Comparison of ENCODE assay signal across 15 mouse cellular contexts in the genomic region with DNA sequence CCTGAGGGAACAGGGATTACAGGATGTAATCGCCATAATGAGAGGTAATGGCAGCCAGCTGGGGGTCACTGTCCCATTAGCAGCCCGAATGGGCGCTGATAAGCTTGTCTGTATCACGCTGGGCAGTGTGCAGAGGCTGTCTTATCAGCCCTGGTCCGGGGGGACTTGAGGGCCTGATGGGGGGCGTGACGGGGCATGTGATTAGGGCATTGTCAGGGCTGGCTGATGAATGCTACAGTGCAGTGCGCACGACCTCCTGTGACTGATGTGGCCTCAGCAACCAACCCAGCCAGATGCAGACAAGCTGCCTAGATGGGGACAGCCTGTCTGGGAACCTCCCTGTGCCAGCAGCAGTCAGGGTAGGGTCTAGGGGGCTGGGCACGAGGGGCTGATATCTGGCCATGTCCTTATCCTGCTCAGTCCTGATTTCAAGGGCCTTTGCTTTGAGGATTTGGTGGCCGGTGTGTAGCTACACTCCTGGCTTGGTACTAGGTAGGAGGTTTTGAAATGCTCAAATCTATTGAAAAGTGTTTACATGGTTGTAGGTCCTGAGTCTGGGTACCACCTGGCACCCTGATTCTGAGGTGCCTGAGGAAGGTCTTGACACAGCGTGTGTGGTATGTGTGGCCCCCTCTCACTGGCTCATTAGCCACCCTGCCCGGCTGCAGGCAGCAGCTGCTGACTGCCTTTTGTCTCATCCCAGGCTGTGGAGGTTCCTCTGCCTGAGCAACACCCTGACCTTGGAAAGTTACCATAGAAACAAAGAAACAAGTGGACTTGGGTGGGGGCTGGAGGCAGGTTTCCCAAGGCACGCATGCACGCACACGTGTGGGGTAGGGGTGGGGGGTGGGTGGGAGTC. TPM values are rescaled to one million over a fixed set of nuclear protein-coding genes. Genes with fewer than 3 reads are reported as not detected.
DNase-seq lines count a peak whose midpoint lies in the region; ATAC-seq lines count a peak whose summit lies in the region.
"Had no signal": no experiment of that assay in that cellular context is flagged by ENCODE, and none has a peak within 500 bp of the region (broad histone marks: within the 10 kb centered on the region; RNA-seq: fewer than 3 reads in every experiment).

No protein-coding gene starts in this region.

- H3K27ac ChIP-seq in kidney, embryonic 16.5 days (ENCODE audit: low read length): no peak overlapping the region
- no peak overlapping the region for H3K27ac ChIP-seq in embryonic facial prominence, embryonic 12.5 days
- no peak overlapping the region for H3K27ac ChIP-seq in intestine, embryonic 16.5 days (ENCODE audit: low read length)
- peak overlapping the region; percentile 29 for H3K27ac ChIP-seq in neural tube, embryonic 13.5 days (replicated peaks)

- H3K4me1 ChIP-seq in kidney, embryonic 16.5 days (ENCODE audit: insufficient read depth, low read length): peaks cover 3% of the 10 kb centered on the region; the same call in 1 of the 2 replicates
- peaks cover 17% of the 10 kb centered on the region for H3K4me1 ChIP-seq in embryonic facial prominence, embryonic 12.5 days
- H3K4me1 ChIP-seq in intestine, embryonic 16.5 days (ENCODE audit: control insufficient read depth, insufficient read depth, low read length): peaks cover 18% of the 10 kb centered on the region
- peaks cover 74% of the 10 kb centered on the region for H3K4me1 ChIP-seq in neural tube, embryonic 13.5 days (replicated peaks)

- no peak for DNase-seq in kidney, postnatal 4 days
- no peak for DNase-seq in gastrocnemius, postnatal 4 days (ENCODE audit: low spot score in 2 of 2)
- DNase-seq in spleen, adult 12 weeks (ENCODE audit: low spot score): no peak
- DNase-seq: adrenal gland, postnatal 14 days; gastrocnemius, postnatal 10 days; layer of hippocampus, adult 9-11 months; lung, postnatal 14 days; thymus, postnatal 25 days had no signal

- WGBS in kidney, embryonic 16.5 days: 40% methylated on average over 16 of the region's 16 CpGs
- WGBS in embryonic facial prominence, embryonic 12.5 days: 30% methylated on average over 16 of the region's 16 CpGs
- 32% methylated on average over 16 of the region's 16 CpGs for WGBS in intestine, embryonic 16.5 days
- 17% methylated on average over 16 of the region's 16 CpGs for WGBS in neural tube, embryonic 13.5 days

- 0 out of 2 replicates have a peak, but pooled peaks have one; percentile 28 for ATAC-seq in kidney, embryonic 16.5 days (ENCODE audit: low FRiP score, low TSS enrichment)
- ATAC-seq in embryonic facial prominence, embryonic 12.5 days (ENCODE audit: insufficient number of reproducible peaks, insufficient read depth, low FRiP score, low TSS enrichment): peak; percentile 23
- ATAC-seq in intestine, embryonic 16.5 days: peak; percentile 68
- peak; percentile 21 for ATAC-seq in neural tube, embryonic 13.5 days (ENCODE audit: low read depth)
- ATAC-seq in granulocyte monocyte progenitor cell, adult 5-6 weeks (replicated peaks; ENCODE audit: poor library complexity, severe bottlenecking): no peak

- H3K36me3 ChIP-seq in kidney, embryonic 16.5 days (ENCODE audit: insufficient read depth, low read length): no peaks in the 10 kb centered on the region
- 0 out of 2 replicates have a peak, but pooled peaks cover 6% of the 10 kb centered on the region for H3K36me3 ChIP-seq in embryonic facial prominence, embryonic 12.5 days
- H3K36me3 ChIP-seq in intestine, embryonic 16.5 days (ENCODE audit: control insufficient read depth, insufficient read depth, low read length): no peaks in the 10 kb centered on the region
- no peaks in the 10 kb centered on the region for H3K36me3 ChIP-seq in neural tube, embryonic 13.5 days
- H3K36me3 ChIP-seq: G1E had no signal

- no peaks in the 10 kb centered on the region for H3K27me3 ChIP-seq in kidney, embryonic 16.5 days (ENCODE audit: insufficient read depth, low read length)
- no peaks in the 10 kb centered on the region for H3K27me3 ChIP-seq in embryonic facial prominence, embryonic 12.5 days
- H3K27me3 ChIP-seq in intestine, embryonic 16.5 days (replicated peaks; ENCODE audit: control insufficient read depth, insufficient read depth, low read length): no peaks in the 10 kb centered on the region
- H3K27me3 ChIP-seq in neural tube, embryonic 13.5 days: peaks cover 31% of the 10 kb centered on the region; the same call in 1 of the 2 replicates

- H3K4me3 ChIP-seq in kidney, embryonic 16.5 days (ENCODE audit: low read length): no peak overlapping the region
- no peak overlapping the region for H3K4me3 ChIP-seq in embryonic facial prominence, embryonic 12.5 days
- H3K4me3 ChIP-seq in intestine, embryonic 16.5 days (ENCODE audit: low read length): no peak overlapping the region
- no peak overlapping the region for H3K4me3 ChIP-seq in neural tube, embryonic 13.5 days

- no peaks in the 10 kb centered on the region for H3K9me3 ChIP-seq in kidney, embryonic 16.5 days (ENCODE audit: low read length)
- no peaks in the 10 kb centered on the region for H3K9me3 ChIP-seq in embryonic facial prominence, embryonic 12.5 days
- no peaks in the 10 kb centered on the region for H3K9me3 ChIP-seq in intestine, embryonic 16.5 days (ENCODE audit: control insufficient read depth, low read length)
- H3K9me3 ChIP-seq in neural tube, embryonic 13.5 days: no peaks in the 10 kb centered on the region
- H3K9me3 ChIP-seq: G1E had no signal

- H3K9ac ChIP-seq in kidney, embryonic 16.5 days (replicated peaks; ENCODE audit: low read length): no peak overlapping the region
- H3K9ac ChIP-seq in embryonic facial prominence, embryonic 12.5 days: no peak overlapping the region; the same call in 1 of the 2 replicates
- no peak overlapping the region for H3K9ac ChIP-seq in intestine, embryonic 16.5 days (ENCODE audit: low read depth, low read length)
- H3K9ac ChIP-seq in neural tube, embryonic 13.5 days: peak overlapping the region; percentile 38; the same call in 1 of the 2 replicates

- no peak overlapping the region for H3K4me2 ChIP-seq in kidney, embryonic 16.5 days (replicated peaks; ENCODE audit: low read depth, low read length)
- no peak overlapping the region for H3K4me2 ChIP-seq in embryonic facial prominence, embryonic 12.5 days (replicated peaks)
- H3K4me2 ChIP-seq in intestine, embryonic 16.5 days (ENCODE audit: low read depth, low read length): no peak overlapping the region
- no peak overlapping the region for H3K4me2 ChIP-seq in neural tube, embryonic 13.5 days

RNA-seq across cellular contexts. Expression of a gene that starts 18.2 kb away (rescaled TPM):
- polyA plus RNA-seq in kidney, embryonic 16.5 days (2015; fragmentation: Nextera tagmentation; extraction: Ambion mirVana): 3.8 and 4.4 TPM in 2 replicates
- polyA plus RNA-seq in embryonic facial prominence, embryonic 12.5 days (2016; fragmentation: Nextera tagmentation; extraction: Ambion mirVana): 5.0 and 5.6 TPM in 2 replicates
- polyA plus RNA-seq in intestine, embryonic 16.5 days (2015; fragmentation: Nextera tagmentation; extraction: Ambion mirVana): 1.9 and 2.4 TPM in 2 replicates
- 4.7 and 4.9 TPM in 2 replicates for polyA plus RNA-seq in neural tube, embryonic 13.5 days (2015; fragmentation: Nextera tagmentation; extraction: Ambion mirVana)
- total RNA-seq in gastrocnemius, postnatal 4 days (2021): 10 to 100 TPM; 14.5 to 15.8 TPM
- not detected in 2 replicates for total RNA-seq in granulocyte monocyte progenitor cell, adult 5-6 weeks (2014; fragmentation: Nextera tagmentation)
- not detected in 2 replicates for total RNA-seq in granulocyte monocyte progenitor cell, adult 5-6 weeks (2017)
- total RNA-seq: common myeloid progenitor, adult 5-6 weeks; G1E had no signal
- polyA plus RNA-seq: G1E had no signal

RNA-seq across cellular contexts. Expression of a gene that starts 57.7 kb away (rescaled TPM):
- 3.7 TPM in 2 replicates for polyA plus RNA-seq in kidney, embryonic 16.5 days (2015; fragmentation: Nextera tagmentation; extraction: Ambion mirVana)
- 1.3 and 1.5 TPM in 2 replicates for polyA plus RNA-seq in embryonic facial prominence, embryonic 12.5 days (2016; fragmentation: Nextera tagmentation; extraction: Ambion mirVana)
- 38.4 and 40.4 TPM in 2 replicates for polyA plus RNA-seq in intestine, embryonic 16.5 days (2015; fragmentation: Nextera tagmentation; extraction: Ambion mirVana)
- polyA plus RNA-seq in neural tube, embryonic 13.5 days (2015; fragmentation: Nextera tagmentation; extraction: Ambion mirVana): 0.25 and 0.29 TPM in 2 replicates
- under 1 TPM; 0.32 to 0.62 TPM for total RNA-seq in gastrocnemius, postnatal 4 days (2021)
- not detected in 2 replicates for total RNA-seq in granulocyte monocyte progenitor cell, adult 5-6 weeks (2014; fragmentation: Nextera tagmentation)
- total RNA-seq in granulocyte monocyte progenitor cell, adult 5-6 weeks (2017): not detected in 2 replicates
- total RNA-seq: common myeloid progenitor, adult 5-6 weeks had no signal
- polyA plus RNA-seq: G1E had no signal
